Mouse (Mus musculus): ENCODE data around the gene Extl2.

DNA sequence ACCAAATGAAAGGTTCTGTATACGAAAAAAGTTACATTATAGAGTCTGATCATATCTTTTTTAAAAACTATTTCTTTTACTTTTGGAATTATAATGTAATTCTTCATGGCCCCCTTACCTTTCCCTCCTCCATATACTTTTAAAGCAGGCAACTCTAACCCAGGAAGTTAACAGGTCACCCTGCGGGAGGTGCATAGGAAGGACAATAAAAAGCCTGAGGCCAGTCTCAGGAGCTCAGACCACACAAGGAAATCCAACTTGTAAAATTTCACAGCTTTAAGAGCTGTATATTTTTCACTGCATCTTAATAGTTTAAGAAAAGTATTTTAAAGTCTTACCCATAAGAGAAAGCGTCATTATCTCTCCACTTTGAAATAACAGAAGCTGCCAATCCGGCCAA is 14.7 kb upstream of the Extl2 start:
- TF ChIP-seq FLI1 (IDR thresholded peaks at IDR 0.05; ENCODE audit: low read length) (no peak), GATA1 (IDR thresholded peaks at IDR 0.05; ENCODE audit: borderline replicate concordance, low read length) (no peak)
